Mouse (Mus musculus) layer of hippocampus, postnatal 25 days (tissue): Measurements from ENCODE around the gene Phospho2. TPM values are rescaled to one million over a fixed set of nuclear protein-coding genes. Genes with fewer than 3 reads are reported as not detected.
"Not testable (repeated sequence)": the region's sequence is repeated elsewhere in the genome, so short reads cannot be mapped to it uniquely, and the experiment has no call there.

Experiments
- DNase-seq, 2 experiments: peaks; one replicate each; pipeline ENCODE4 v3.0.0; 2022; ENCODE audit warnings: mixed read lengths in 2 of 2, low spot score in 1 of 2; ENCODE audit errors: extremely low spot score in 1 of 2
- total RNA-seq, 2 experiments: library from RNA; stranded (reverse); gene quantifications; 2 replicates each; pipeline ENCODE4 v1.2.3; 2021

Gene Phospho2
- total RNA-seq = 10 to 100 TPM; 19.8 to 25.0 TPM

DNA sequence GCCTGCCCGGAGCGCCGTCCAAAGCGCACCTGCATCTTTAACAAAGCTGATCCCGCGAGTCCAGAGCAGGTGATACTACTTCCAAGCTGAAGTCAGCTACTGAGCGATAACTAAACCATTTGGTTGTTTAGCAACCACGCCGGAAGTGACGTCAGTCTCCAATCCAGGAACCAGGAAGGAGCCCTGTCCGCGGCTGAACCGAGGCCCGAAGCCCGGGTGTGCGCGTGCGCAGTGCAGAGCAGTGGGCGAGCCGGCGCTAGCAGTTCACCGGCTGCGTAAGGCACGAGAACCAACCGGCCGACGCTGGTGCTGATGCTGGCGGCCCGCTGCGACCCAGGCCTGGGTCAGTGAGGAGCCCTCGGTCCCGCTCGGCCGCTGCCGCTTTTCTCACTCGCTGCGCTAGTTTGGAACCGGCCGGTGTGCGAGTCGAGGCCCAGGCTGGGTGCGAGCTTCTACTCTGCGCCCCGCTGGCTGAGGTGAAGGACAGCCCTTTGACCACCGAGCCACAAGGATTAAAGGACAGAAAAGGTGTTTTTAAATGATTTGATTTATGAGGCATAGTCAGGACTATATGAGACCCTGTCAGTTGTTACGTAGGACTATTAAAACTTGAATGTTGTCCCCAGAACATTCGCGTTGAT lies at the start of gene Phospho2, which contains the start of gene Ccdc173:
Gene Phospho2 (plus strand): TSS at position 195 of the 641 bp plus-strand sequence.
Gene Ccdc173 (minus strand): TSS at position 147 of the 641 bp plus-strand sequence.
- peak; percentile 94 to 97 for DNase-seq

DNA sequence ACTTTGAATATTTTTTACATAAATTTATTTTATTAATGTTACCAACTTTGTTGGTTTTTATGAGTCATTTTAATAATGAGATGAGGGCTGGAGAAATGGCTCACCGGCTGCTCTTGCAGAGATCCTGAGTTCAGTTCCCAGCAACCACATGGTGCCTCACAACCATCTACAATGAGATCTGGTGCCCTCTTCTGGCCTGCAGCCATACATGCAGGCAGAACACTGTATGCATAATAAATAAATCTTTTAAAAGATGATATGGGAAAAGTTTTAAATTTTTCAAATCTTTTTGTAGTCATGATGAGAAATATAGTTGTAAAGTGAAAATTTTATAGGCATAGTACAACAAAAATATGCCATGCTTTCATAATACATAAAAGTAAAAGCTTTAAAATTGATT lies 44.3 kb upstream of the Phospho2 start:
- DNase-seq = no peak

- no peak for DNase-seq
Observed at GRCm38 (mm10) chr2:69760980-69761379, 28.4 kb upstream of the Phospho2 start.

GRCm38 (mm10) chr2:69763340-69763739 lies 26.1 kb upstream of the Phospho2 start:
- DNase-seq = no peak

- DNase-seq = no peak
Observed at GRCm38 (mm10) chr2:69764716-69765115, 24.7 kb upstream of the Phospho2 start.

GRCm38 (mm10) chr2:69773331-69773730 lies 16.1 kb upstream of the Phospho2 start:
- no peak for DNase-seq

DNA sequence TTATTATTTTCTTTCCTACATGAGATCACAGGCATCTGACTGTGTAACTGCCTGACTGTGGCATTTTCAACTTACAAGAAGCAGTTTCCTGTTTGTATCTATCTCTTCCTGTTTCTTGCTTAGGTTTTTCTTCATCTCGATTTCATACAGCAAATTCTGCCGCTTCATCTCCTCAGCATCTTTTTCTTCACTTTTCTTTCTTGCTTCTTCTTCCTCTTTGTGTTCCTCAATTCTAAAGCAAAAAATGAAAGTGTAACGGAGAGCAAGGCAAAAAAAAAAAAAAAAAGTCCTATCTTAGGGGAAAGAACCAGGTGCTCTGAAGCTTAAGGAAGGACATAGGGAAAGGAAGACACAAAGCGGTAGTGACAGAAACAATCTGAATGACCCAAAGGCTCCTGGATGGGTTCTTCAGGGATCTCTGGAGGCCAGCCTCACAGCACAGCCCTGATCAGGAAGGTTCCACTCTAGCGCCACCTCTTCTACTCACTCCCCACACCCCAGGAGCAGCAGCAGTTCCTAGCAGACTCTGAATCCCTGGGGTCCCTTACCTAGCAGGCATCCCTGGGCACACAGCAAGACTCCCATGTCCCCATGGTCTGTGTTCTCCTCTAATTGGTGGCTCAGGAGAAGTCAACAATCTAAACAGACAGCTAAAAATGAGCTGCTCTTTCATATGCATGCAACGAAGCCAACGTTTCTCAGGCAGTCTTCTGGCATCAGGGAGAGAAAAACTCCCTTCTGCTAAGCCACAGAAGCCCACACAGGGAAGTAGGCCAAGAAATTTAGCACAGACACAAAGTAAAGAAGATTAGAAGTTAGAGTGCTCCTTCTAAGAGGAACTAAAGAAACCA lies 11.2 kb upstream of the Phospho2 start:
- no peak for DNase-seq

- peak in 1 of 2 experiments; percentile 25 for DNase-seq
Observed at GRCm38 (mm10) chr2:69778836-69779177, 10.6 kb upstream of the Phospho2 start.

GRCm38 (mm10) chr2:69788974-69789373 lies 449 bp upstream of the Phospho2 start:
- DNase-seq = no peak

- DNase-seq = peak; percentile 66 to 91
Observed at GRCm38 (mm10) chr2:69790285-69790684, 862 bp downstream of the Phospho2 start.

GRCm38 (mm10) chr2:69790722-69791121 lies 1.3 kb downstream of the Phospho2 start:
- no peak for DNase-seq

- peak; percentile 27 to 70 for DNase-seq
Observed at GRCm38 (mm10) chr2:69802911-69803312, 13.5 kb downstream of the Phospho2 start.

DNA sequence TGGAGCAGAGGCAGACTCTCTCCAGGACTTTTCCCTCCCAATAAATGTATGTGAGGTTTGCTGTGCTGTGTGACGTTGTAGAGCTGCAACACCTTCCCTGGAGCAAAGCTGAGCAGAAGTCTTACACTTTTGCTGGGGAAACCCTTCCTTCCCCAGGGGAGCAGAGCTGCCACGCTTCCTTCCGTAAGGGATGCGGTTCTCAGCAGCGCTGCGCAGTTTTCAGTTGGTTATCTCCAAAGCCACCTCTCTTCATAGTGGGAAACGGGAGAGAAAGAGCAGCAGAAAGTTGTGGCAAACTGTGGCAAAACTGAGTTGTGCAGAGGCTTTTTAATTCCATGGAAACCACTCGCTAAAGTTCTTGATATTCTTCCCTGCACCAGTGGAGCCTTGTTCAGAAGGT lies 14.3 kb downstream of the Phospho2 start:
- DNase-seq = no peak

- DNase-seq = not testable (repeated sequence)
Observed at GRCm38 (mm10) chr2:69804663-69805062, 15.2 kb downstream of the Phospho2 start.

- no peak for DNase-seq
Observed at GRCm38 (mm10) chr2:69810169-69810568, 20.7 kb downstream of the Phospho2 start.

- DNase-seq = not testable (repeated sequence)
Observed at GRCm38 (mm10) chr2:69811349-69811748, 21.9 kb downstream of the Phospho2 start.

GRCm38 (mm10) chr2:69816575-69816974 lies 27.2 kb downstream of the Phospho2 start:
- DNase-seq = no peak

- DNase-seq = no peak
Observed at GRCm38 (mm10) chr2:69818350-69819085, 29.1 kb downstream of the Phospho2 start.

GRCm38 (mm10) chr2:69820201-69820600 lies 30.8 kb downstream of the Phospho2 start:
- DNase-seq = no peak

DNA sequence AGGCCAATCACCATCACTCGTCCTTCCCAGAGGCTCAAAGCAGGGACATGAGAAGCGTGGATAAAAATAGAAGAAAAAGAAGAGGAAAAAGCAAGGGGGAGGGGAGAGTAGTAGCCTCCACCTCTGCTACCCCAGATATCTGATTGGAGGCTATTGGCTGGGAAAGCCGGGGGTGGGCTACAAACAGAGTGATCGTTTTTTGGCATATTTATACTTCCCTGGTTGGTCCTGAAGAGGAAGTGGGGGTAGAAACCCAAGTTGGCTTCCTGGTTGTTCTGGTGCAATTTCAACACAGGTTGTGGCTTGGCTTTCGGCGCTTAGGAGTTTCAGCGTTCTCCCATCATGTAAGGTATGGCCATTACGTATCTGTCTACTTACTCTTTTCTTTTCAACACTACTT lies 32.3 kb downstream of the Phospho2 start, which contains the start of gene Klhl23:
Gene Klhl23 (plus strand): TSS at position 234 of the 400 bp plus-strand sequence.
- DNase-seq = no peak
